Mouse (Mus musculus): ENCODE measurements at regions not wholly inside any gene's neighbourhood (a gene's known extent, or its start where the extent isn't known, plus 50 kb on each side); places are given as distances from the start of the nearest gene placed in this dataset.
"Not testable (repeated sequence)": the region's sequence is repeated elsewhere in the genome, so short reads cannot be mapped to it uniquely, and the experiment has no call there.

DNA sequence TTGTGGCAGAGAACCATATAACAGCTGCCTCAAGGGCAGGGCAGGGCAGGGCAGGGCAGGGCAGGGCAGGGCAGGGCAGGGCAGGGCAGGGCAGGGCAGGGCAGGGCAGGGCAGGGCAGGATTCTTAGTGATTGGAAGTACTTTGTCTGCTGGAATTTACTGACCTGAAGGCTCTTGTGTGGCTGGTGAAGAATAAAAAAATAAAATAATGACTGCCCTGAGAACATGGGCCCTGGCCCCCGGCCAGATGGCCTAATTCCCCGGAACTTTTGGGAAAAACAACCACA, 169.3 kb downstream of the Qk start:
- not testable (repeated sequence) for TF ChIP-seq CTCF, EP300 (IDR thresholded peaks at IDR 0.05)

Measured in lung, postnatal 0 days (tissue).